Mouse (Mus musculus): ENCODE results near the gene Tmem183a. TPM values are rescaled to one million over a fixed set of nuclear protein-coding genes. Genes with fewer than 3 reads are reported as not detected.
A peak's percentile ranks its signal among the peaks of the same experiment; 100 is the strongest.

The Tmem183a gene
- polyA plus RNA-seq, 1 experiment = 133 TPM

DNA sequence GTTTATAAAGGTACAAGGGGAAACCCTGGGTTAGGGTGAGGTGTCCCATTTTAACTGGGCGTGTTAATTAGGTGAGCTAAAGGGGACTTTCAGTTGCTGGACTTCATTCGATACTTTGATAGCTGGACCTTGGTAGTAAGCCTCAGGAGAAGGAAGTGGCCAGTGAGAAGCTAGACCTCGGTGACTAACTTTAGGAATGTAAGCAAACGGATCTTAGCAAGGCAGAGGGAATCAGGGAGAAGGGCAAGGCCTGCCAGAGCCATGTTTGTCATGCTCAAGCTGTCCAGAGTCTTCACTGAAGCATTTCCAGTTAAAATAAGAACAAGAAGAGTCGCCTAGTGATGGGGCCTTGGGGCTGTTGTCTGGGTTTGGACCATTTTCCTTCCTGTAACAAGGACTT lies 3.7 kb upstream of the Tmem183a start:
- Histone ChIP-seq H3K4me1 (ENCODE audit: control insufficient read depth, insufficient read depth, insufficient read length, low read length) (0 out of 2 replicates have a peak, but pooled peaks cover 2% of the 10 kb centered on the region), H3K27ac (ENCODE audit: insufficient read depth, low read depth, low read length) (no peak overlapping the region), H3K36me3 (ENCODE audit: control insufficient read depth, insufficient read depth, low read length) (peaks cover 2% of the 10 kb centered on the region; the same call in 1 of the 2 replicates), H3K27me3 (ENCODE audit: control insufficient read depth, insufficient read depth, low read length) (no peaks in the 10 kb centered on the region), H3K4me3 (ENCODE audit: low read depth, low read length) (no peak overlapping the region)
- TF ChIP-seq CTCF (IDR thresholded peaks at IDR 0.05; ENCODE audit: extremely low read depth, insufficient read length, insufficient replicate concordance, low read depth, low read length) = no peak
- TF ChIP-seq POLR2A (IDR thresholded peaks at IDR 0.05; ENCODE audit: low read depth, low read length) = no peak
- 45% methylated on average over 5 of the region's 5 CpGs for WGBS

DNA sequence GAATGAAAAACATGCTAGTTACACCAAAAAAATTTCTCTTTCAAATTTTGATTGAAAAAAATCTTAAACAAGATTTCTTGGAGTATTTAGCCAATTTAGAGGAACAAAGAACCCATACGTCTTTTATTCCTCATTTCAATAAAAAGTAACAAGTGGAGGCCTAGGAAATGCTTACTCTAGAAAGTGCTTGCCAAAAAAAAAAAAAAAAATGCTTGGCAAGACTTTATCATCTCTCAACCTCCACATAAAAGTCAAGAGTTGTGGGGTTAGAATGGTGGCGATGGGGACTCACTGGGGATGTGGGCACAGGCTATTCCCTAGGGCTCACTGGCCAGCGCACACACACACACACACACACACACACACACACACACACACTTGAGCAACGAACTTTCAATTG lies 1.4 kb upstream of the Tmem183a start:
- H3K36me3 ChIP-seq (ENCODE audit: control insufficient read depth, insufficient read depth, low read length) = peaks cover 9% of the 10 kb centered on the region; the same call in 1 of the 2 replicates
- H3K27me3 ChIP-seq (ENCODE audit: control insufficient read depth, insufficient read depth, low read length) = no peaks in the 10 kb centered on the region
- WGBS = 77% methylated on average over 4 of the region's 4 CpGs
- no peak overlapping the region for H3K27ac ChIP-seq (ENCODE audit: insufficient read depth, low read depth, low read length)
- no peak overlapping the region for H3K4me3 ChIP-seq (ENCODE audit: low read depth, low read length)
- TF ChIP-seq POLR2A (IDR thresholded peaks at IDR 0.05; ENCODE audit: low read depth, low read length) (no peak), CTCF (IDR thresholded peaks at IDR 0.05; ENCODE audit: extremely low read depth, insufficient read length, insufficient replicate concordance, low read depth, low read length) (no peak)
- H3K4me1 ChIP-seq (ENCODE audit: control insufficient read depth, insufficient read depth, insufficient read length, low read length) = peaks cover 7% of the 10 kb centered on the region; the same call in 1 of the 2 replicates

DNA sequence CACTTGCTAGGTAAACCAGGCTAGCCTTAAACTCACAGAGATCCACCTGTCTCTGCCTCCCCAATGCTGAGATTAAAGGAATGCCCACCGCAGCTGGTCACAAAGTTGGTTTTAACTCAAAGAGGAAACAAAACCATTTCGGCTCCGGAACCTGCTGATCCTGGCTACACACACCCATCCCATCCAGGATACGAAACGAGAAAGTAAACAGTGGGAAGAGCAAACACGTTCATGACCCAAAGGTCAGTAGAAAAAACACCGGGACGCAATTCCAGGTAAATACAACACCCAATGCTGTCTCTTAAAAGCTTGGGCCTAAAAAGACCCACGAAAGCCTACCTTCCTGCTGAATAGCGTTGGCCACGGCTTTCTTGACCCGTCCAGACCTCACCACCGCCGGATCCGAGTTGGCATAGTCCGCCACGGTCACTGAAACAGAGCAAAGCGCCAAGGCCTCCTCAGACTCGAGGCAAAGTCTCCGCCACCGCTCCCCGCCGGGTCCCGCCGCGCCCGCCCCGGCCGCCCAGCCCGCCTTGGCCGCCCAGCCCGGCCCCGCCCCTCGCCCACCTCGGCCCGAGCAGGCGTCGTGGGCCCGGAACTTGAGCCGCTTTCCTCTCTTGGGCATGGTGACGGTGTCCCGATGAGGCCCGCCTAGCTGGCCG lies 453 bp downstream of the Tmem183a start:
- TF ChIP-seq POLR2A (IDR thresholded peaks at IDR 0.05; ENCODE audit: low read depth, low read length) = no peak
- no peak for TF ChIP-seq CTCF (IDR thresholded peaks at IDR 0.05; ENCODE audit: extremely low read depth, insufficient read length, insufficient replicate concordance, low read depth, low read length)
- Histone ChIP-seq H3K27me3 (ENCODE audit: control insufficient read depth, insufficient read depth, low read length) (no peaks in the 10 kb centered on the region), H3K4me3 (ENCODE audit: low read depth, low read length) (peak overlapping the region; percentile 83), H3K36me3 (ENCODE audit: control insufficient read depth, insufficient read depth, low read length) (peaks cover 12% of the 10 kb centered on the region), H3K4me1 (ENCODE audit: control insufficient read depth, insufficient read depth, insufficient read length, low read length) (peaks cover 7% of the 10 kb centered on the region; the same call in 1 of the 2 replicates), H3K27ac (ENCODE audit: insufficient read depth, low read depth, low read length) (peak overlapping the region; percentile 95)
- 1% methylated on average over 41 of the region's 44 CpGs for WGBS

DNA sequence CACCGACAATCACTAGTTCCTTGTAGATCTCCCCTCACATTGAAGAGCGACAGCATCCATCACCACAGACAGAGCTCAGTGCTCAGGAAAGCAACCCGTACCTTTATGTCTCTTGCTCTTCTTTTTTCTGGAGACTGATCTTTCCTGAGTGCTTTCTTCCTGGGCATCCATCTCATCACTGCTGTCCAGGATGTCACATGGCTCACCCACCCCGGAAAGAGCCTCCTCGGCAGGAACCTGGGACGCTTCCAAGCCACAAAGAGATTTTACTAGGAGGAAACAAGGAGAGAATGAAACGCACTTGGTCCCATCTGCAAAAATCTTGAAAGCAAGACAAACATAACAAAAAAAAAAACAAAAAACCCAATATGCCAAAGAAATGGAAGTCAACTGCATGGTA lies 1.1 kb downstream of the Tmem183a start:
- 47% methylated on average over 7 of the region's 7 CpGs for WGBS

DNA sequence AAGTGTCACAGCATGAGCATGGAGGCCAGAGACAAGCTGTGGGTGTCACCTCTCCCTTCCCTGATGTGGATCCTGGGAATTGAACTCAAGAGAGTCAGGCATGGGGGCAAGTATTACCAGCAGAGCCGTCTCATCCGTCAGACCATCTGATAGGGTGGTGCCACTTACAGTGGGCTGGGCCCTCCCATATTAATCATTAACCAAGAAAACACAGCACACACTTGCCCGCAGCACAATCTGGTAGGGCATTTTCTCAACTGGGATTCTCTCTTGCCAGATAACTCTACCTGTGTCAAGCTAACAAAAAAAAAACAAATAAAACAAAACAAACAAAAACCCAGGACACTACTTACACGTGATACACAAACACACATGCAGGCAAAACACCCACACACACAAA lies 4.3 kb downstream of the Tmem183a start:
- Histone ChIP-seq H3K4me1 (ENCODE audit: control insufficient read depth, insufficient read depth, insufficient read length, low read length) (peaks cover 7% of the 10 kb centered on the region; the same call in 1 of the 2 replicates), H3K27me3 (ENCODE audit: control insufficient read depth, insufficient read depth, low read length) (no peaks in the 10 kb centered on the region), H3K27ac (ENCODE audit: insufficient read depth, low read depth, low read length) (peak overlapping the region; percentile 43), H3K36me3 (ENCODE audit: control insufficient read depth, insufficient read depth, low read length) (peaks cover 44% of the 10 kb centered on the region), H3K4me3 (ENCODE audit: low read depth, low read length) (no peak overlapping the region)
- WGBS = 24% methylated on average over 4 of the region's 4 CpGs
- TF ChIP-seq CTCF (IDR thresholded peaks at IDR 0.05; ENCODE audit: extremely low read depth, insufficient read length, insufficient replicate concordance, low read depth, low read length) (no peak), POLR2A (IDR thresholded peaks at IDR 0.05; ENCODE audit: low read depth, low read length) (no peak)

More for the DNA sequence above, 1.1 kb downstream of the Tmem183a start:
- Histone ChIP-seq H3K36me3 (ENCODE audit: control insufficient read depth, insufficient read depth, low read length) (peaks cover 18% of the 10 kb centered on the region), H3K27ac (ENCODE audit: insufficient read depth, low read depth, low read length) (peak overlapping the region; percentile 95), H3K4me1 (ENCODE audit: control insufficient read depth, insufficient read depth, insufficient read length, low read length) (peaks cover 7% of the 10 kb centered on the region; the same call in 1 of the 2 replicates), H3K4me3 (ENCODE audit: low read depth, low read length) (peak overlapping the region; percentile 83), H3K27me3 (ENCODE audit: control insufficient read depth, insufficient read depth, low read length) (no peaks in the 10 kb centered on the region)
- TF ChIP-seq CTCF (IDR thresholded peaks at IDR 0.05; ENCODE audit: extremely low read depth, insufficient read length, insufficient replicate concordance, low read depth, low read length) (no peak), POLR2A (IDR thresholded peaks at IDR 0.05; ENCODE audit: low read depth, low read length) (no peak)

DNA sequence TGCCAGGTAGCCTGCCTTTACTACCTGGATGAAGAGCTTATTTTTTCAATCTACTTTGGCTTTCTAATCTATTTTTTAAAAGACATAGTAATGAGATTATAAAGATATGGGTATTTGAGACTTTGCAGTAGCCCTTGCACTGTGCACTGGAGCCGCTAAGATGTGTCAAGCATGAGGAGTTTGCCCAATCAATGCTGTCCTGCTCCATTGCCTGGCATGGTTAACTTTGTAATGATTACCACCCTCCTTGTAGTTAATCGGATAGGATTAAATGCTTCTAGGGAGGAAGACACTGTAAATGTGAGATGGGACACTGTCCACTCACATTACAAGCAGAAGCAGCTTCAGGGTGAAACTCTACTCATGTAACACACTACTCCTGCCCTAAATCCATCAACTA lies 8.5 kb downstream of the Tmem183a start:
- H3K36me3 ChIP-seq (ENCODE audit: control insufficient read depth, insufficient read depth, low read length) = peaks cover 65% of the 10 kb centered on the region
- no peaks in the 10 kb centered on the region; the same call in 1 of the 2 replicates for H3K4me1 ChIP-seq (ENCODE audit: control insufficient read depth, insufficient read depth, insufficient read length, low read length)
- H3K27me3 ChIP-seq (ENCODE audit: control insufficient read depth, insufficient read depth, low read length) = no peaks in the 10 kb centered on the region
- 91% methylated on average over 2 of the region's 2 CpGs for WGBS
- no peak overlapping the region for H3K27ac ChIP-seq (ENCODE audit: insufficient read depth, low read depth, low read length)
- TF ChIP-seq CTCF (IDR thresholded peaks at IDR 0.05; ENCODE audit: extremely low read depth, insufficient read length, insufficient replicate concordance, low read depth, low read length) = no peak
- TF ChIP-seq POLR2A (IDR thresholded peaks at IDR 0.05; ENCODE audit: low read depth, low read length) = no peak
- H3K4me3 ChIP-seq (ENCODE audit: low read depth, low read length) = no peak overlapping the region

DNA sequence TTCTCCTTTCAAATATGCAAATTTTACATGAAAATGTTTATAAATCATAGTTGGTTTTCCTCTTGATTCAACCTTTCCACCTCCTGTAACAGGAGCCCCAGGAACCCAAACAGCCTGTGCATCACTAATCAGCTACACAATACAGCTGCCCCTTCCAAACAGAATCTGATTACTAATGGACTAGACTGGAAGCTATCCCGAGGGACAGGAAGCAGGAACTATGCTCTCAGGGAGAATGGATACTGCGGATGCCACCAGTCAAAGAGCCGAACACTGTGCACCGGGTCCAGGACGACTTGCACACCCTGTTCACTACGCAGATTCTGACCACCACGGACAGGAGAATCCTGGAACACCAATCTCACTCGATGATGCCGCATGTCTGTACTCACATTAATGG lies 14.0 kb downstream of the Tmem183a start:
- no peak overlapping the region for H3K4me3 ChIP-seq (ENCODE audit: low read depth, low read length)
- 82% methylated on average over 9 of the region's 9 CpGs for WGBS
- TF ChIP-seq POLR2A (IDR thresholded peaks at IDR 0.05; ENCODE audit: low read depth, low read length) (no peak), CTCF (IDR thresholded peaks at IDR 0.05; ENCODE audit: extremely low read depth, insufficient read length, insufficient replicate concordance, low read depth, low read length) (no peak)

More for the DNA sequence above, 14.0 kb downstream of the Tmem183a start:
- Histone ChIP-seq H3K36me3 (ENCODE audit: control insufficient read depth, insufficient read depth, low read length) (peaks cover 52% of the 10 kb centered on the region), H3K27me3 (ENCODE audit: control insufficient read depth, insufficient read depth, low read length) (no peaks in the 10 kb centered on the region), H3K27ac (ENCODE audit: insufficient read depth, low read depth, low read length) (no peak overlapping the region), H3K4me1 (ENCODE audit: control insufficient read depth, insufficient read depth, insufficient read length, low read length) (peaks cover 8% of the 10 kb centered on the region)
